Mouse (Mus musculus) kidney, embryonic 16.5 days (tissue): ENCODE results near the gene Mpc2. TPM values are rescaled to one million over a fixed set of nuclear protein-coding genes. Genes with fewer than 3 reads are reported as not detected.
A peak's percentile ranks its signal among the peaks of the same experiment; 100 is the strongest.

Source experiments
- ATAC-seq: fragments of 200-750 bp; cut with Nextera tagmentation; 2 replicates; pipeline ENCODE4 v1.8.0; 2017; ENCODE audit warnings: moderate TSS enrichment; ENCODE audit not compliant: low FRiP score, low TSS enrichment
- H3K27ac ChIP-seq: fragments of 300-500 bp; sonication (generic); 2 replicates; pipeline ENCODE4 v1.5.1; 2014; ENCODE audit warnings: low read length
- H3K27me3 ChIP-seq: fragments of 300-500 bp; sonication (generic); 2 replicates; pipeline ENCODE4 v1.6.1; 2014; ENCODE audit warnings: low read length, control low read depth, mixed read lengths; ENCODE audit not compliant: insufficient read depth
- H3K36me3 ChIP-seq: fragments of 300-500 bp; sonication (generic); 2 replicates; pipeline ENCODE4 v1.6.1; 2014; ENCODE audit warnings: low read length, control low read depth, mixed read lengths; ENCODE audit not compliant: insufficient read depth
- H3K4me1 ChIP-seq: fragments of 300-500 bp; sonication (generic); 2 replicates; pipeline ENCODE4 v1.6.1; 2014; ENCODE audit warnings: low read length, control low read depth, mixed read lengths; ENCODE audit not compliant: insufficient read depth
- H3K4me2 ChIP-seq: fragments of 300-500 bp; sonication (generic); replicated peaks from 2 replicates; pipeline ENCODE4 v1.6.1; 2014; ENCODE audit warnings: low read depth, low read length
- H3K4me3 ChIP-seq: fragments of 300-500 bp; sonication (generic); 2 replicates; pipeline ENCODE4 v1.5.1; 2014; ENCODE audit warnings: mild to moderate bottlenecking, low read length
- H3K9ac ChIP-seq: fragments of 300-500 bp; sonication (generic); replicated peaks from 2 replicates; pipeline ENCODE4 v1.6.1; 2014; ENCODE audit warnings: low read length
- H3K9me3 ChIP-seq: fragments of 300-500 bp; sonication (generic); 2 replicates; pipeline ENCODE4 v1.6.1; 2016; ENCODE audit warnings: low read length, control low read depth
- WGBS: fragments of 180-500 bp; shearing (Covaris S2); extraction: QIAGEN DNeasy Blood & Tissue Kit; methylation state at CpG from one replicate; pipeline ENCODE4 v1.1.7; 2014; 5-methylcytosine and 5-hydroxymethylcytosine counted together
- polyA plus RNA-seq: library from polyadenylated mRNA; unstranded; fragments of >200 nt; fragmentation: Nextera tagmentation; extraction: Ambion mirVana; gene quantifications from 2 replicates; pipeline ENCODE4 v1.2.1, GENCODE M21; 2015

Mpc2 gene
- 309 and 320 TPM in 2 replicates for polyA plus RNA-seq

DNA sequence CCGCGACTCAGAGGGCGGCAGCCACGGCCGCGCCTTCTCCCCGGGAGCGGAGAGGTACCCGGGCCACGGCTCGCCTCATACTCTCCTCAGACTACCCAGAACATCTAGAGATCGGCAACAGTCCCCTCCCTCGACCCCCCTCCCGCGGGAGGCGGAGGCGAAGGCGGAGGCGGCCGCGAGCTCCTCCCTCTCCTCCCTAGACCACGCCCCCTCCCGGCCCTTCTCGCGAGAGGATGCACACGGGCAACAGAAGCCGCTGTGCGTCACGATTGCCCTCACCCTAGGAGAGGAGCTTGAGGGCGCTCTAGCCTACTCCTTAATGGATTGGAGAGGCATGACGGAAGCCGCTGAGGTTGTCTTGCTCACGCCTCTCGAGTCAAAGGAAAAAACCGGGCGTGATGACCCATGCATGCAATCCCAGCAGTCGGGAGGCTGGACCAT is at the start of gene Mpc2, which contains the start of gene Dcaf6:
Gene Mpc2 (plus strand): TSS at position 278 of the 441 bp plus-strand sequence.
Gene Dcaf6 (minus strand): TSS at position 116 of the 441 bp plus-strand sequence.
- ATAC-seq = peak; percentile 94
- H3K9me3 ChIP-seq = no peaks in the 10 kb centered on the region
- no peaks in the 10 kb centered on the region for H3K27me3 ChIP-seq
- H3K9ac ChIP-seq = peak within 1 kb of the TSS; percentile 93
- WGBS = under 1% methylated on average over 34 of the region's 37 CpGs
- peak within 1 kb of the TSS; percentile 89 for H3K4me3 ChIP-seq
- H3K27ac ChIP-seq = peak within 1 kb of the TSS; percentile 99
- H3K4me2 ChIP-seq = peak within 1 kb of the TSS; percentile 87
- peaks cover 18% of the 10 kb centered on the region for H3K4me1 ChIP-seq
- H3K36me3 ChIP-seq = no peaks in the 10 kb centered on the region

DNA sequence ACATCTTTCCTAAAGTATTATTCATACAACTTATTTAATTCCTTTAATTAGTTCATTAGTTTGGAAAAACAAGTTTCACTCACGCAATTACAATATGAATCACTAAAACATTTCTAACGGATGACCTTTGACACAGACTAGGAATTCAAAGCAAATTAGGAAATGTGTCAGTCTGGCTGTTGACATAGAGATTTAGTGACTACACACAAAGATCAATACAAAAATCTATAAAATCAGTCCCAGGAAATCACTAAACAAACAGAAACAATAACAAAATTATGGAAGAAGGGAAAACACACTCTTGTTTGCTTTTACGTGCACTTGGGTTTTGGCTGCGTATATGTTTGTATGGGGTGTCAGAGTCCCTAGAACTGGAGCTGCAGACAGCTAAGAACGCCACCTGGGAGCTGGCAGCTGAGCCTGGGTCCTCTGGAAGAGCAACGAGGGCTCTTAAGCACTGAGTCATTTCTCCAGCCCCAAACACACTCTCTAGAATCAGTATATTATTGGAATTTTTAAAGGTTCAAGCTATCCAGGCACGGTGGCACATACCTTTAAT is 39.0 kb upstream of the Mpc2 start:
- H3K9me3 ChIP-seq = no peaks in the 10 kb centered on the region
- H3K4me1 ChIP-seq = no peaks in the 10 kb centered on the region
- no peak overlapping the region for H3K4me2 ChIP-seq
- no peaks in the 10 kb centered on the region for H3K27me3 ChIP-seq
- no peak overlapping the region for H3K4me3 ChIP-seq
- H3K27ac ChIP-seq = no peak overlapping the region
- no peak for ATAC-seq
- H3K9ac ChIP-seq = no peak overlapping the region
- H3K36me3 ChIP-seq = no peaks in the 10 kb centered on the region
- 75% methylated on average over 7 of the region's 7 CpGs for WGBS

DNA sequence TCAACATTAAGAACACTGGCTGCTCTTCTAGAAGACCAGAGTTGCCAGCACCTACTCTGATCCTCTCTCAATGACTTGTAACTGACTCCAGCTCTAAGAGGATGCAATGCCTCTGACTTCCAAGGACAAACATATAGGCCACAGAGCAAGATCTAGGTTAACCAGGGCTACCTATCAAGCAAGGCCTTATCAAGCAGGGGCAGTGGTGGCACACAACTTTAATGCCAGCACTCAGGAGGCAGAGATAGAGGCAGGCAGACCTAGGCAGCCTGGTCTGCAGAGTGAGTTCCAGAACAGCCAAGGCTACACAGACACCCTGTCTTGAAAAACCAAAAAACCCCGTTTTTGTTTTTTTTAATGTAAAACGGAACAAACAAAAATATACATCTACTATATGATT is 34.2 kb upstream of the Mpc2 start:
- no peak overlapping the region for H3K9ac ChIP-seq
- H3K4me1 ChIP-seq = no peaks in the 10 kb centered on the region
- WGBS = 94% methylated on average over 2 of the region's 2 CpGs
- H3K9me3 ChIP-seq = no peaks in the 10 kb centered on the region
- H3K4me3 ChIP-seq = no peak overlapping the region
- H3K4me2 ChIP-seq = no peak overlapping the region
- ATAC-seq = no peak
- H3K27me3 ChIP-seq = no peaks in the 10 kb centered on the region
- no peaks in the 10 kb centered on the region for H3K36me3 ChIP-seq
- H3K27ac ChIP-seq = no peak overlapping the region

DNA sequence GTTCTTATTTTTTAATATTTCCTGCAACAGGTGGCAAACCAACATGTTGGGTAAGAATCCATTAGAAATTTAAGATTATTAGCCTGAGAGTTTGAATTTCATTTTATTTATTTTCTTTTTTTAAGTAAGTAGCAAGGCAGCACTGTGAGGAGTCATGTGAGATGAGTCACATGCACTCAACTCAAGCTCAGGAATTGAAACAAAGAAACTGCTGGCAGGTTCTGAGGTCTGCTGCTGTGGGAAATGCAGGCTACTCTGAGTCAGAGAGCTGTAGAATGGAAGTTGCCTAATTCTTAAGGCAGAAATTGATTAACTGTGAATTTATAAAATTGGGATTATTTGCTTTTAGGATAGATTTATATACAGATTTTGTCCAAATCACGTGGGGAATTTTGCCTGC is 27.6 kb upstream of the Mpc2 start:
- 90% methylated on average over 1 of the region's 1 CpGs for WGBS
- ATAC-seq = no peak
- Histone ChIP-seq H3K27ac (no peak overlapping the region), H3K4me2 (no peak overlapping the region), H3K9ac (no peak overlapping the region), H3K9me3 (peaks cover 11% of the 10 kb centered on the region; the same call in 1 of the 2 replicates), H3K36me3 (0 out of 2 replicates have a peak, but pooled peaks cover 3% of the 10 kb centered on the region), H3K27me3 (no peaks in the 10 kb centered on the region), H3K4me1 (no peaks in the 10 kb centered on the region), H3K4me3 (no peak overlapping the region)

DNA sequence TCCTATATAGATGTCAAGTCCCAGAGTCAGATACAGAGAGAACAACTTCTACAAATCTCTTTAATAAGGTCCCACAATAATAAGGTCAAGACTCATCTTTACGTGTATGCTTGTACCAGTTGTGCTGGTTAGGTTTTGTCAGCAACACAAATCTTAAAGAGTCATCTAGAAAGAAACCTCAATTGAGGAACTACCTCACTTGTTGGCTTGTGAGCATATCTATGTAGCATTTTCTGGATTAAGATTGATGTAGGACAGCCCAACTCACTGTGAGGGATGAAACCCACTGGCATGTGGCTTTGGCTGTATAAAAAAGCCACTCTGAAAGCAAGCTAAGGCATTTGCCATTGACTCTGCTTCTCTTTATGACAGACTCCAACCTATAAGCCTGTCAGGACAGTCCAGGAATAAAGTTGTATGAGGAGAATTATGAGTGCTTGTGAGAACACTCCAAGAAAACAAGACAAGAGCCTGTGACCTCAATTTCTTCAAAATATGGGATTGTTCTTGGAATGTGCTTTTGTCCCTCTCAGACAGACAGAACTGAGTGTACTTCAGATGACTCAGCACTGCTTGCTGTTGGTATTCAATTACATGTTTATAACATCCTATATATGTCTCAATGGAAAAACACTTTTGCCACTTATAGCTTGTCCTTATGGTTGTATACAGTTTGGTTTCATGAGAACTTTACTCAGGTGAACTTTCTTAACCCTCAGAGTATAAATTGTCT is 22.0 kb upstream of the Mpc2 start:
- no peak for ATAC-seq
- 95% methylated on average over 1 of the region's 1 CpGs for WGBS
- H3K9ac ChIP-seq = no peak overlapping the region
- H3K4me1 ChIP-seq = no peaks in the 10 kb centered on the region
- H3K4me2 ChIP-seq = no peak overlapping the region
- 0 out of 2 replicates have a peak, but pooled peaks cover 3% of the 10 kb centered on the region for H3K36me3 ChIP-seq
- no peak overlapping the region for H3K27ac ChIP-seq
- peaks cover 11% of the 10 kb centered on the region; the same call in 1 of the 2 replicates for H3K9me3 ChIP-seq
- no peaks in the 10 kb centered on the region for H3K27me3 ChIP-seq
- H3K4me3 ChIP-seq = no peak overlapping the region

DNA sequence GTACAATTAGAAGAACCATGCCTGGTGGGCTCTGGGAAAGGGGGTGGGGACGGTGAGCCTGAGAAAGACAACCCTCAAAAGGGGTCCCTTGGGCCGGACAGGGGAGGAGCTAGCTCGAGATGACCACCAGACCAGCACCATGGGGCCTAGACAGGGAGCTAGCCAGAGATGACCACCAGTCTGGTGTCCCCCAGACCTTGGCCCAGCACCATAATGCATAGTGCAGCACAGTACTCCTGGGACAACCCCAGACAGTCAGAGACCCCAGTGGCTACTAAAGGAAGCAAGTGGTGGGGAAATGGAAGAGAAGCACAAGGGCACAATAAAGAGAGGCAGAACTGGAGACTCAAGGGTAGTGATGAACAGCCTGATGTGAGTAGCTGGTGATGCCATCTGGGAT is 19.6 kb upstream of the Mpc2 start:
- Histone ChIP-seq H3K4me1 (no peaks in the 10 kb centered on the region), H3K4me2 (no peak overlapping the region), H3K4me3 (no peak overlapping the region), H3K9ac (no peak overlapping the region), H3K9me3 (peaks cover 7% of the 10 kb centered on the region; the same call in 1 of the 2 replicates), H3K36me3 (no peaks in the 10 kb centered on the region), H3K27me3 (no peaks in the 10 kb centered on the region), H3K27ac (no peak overlapping the region)
- ATAC-seq = no peak
- WGBS = 69% methylated on average over 3 of the region's 3 CpGs

DNA sequence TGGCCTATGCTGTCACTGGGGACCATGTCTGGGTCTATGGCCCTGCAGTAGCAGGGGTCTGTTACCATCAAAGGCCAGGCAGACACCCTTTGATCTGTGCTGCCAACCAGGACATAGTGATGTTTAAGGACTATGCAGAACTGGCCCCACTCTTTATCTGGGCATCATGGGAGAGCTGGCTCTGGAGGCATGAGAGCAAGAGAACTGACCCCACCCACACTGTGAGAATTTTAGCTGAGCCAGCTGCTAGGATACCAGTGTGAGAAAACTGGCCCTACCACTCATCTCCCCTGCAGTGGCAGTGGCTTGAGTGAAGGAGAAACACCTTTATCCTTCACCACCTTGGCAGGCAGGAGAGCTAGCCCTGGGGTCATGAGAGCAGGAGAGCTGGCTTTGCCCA is 19.2 kb upstream of the Mpc2 start:
- H3K9ac ChIP-seq = no peak overlapping the region
- H3K4me1 ChIP-seq = no peaks in the 10 kb centered on the region
- H3K4me2 ChIP-seq = no peak overlapping the region
- H3K4me3 ChIP-seq = no peak overlapping the region
- no peak for ATAC-seq
- no peaks in the 10 kb centered on the region for H3K27me3 ChIP-seq
- H3K27ac ChIP-seq = no peak overlapping the region
- peaks cover 6% of the 10 kb centered on the region; the same call in 1 of the 2 replicates for H3K9me3 ChIP-seq
- H3K36me3 ChIP-seq = no peaks in the 10 kb centered on the region

DNA sequence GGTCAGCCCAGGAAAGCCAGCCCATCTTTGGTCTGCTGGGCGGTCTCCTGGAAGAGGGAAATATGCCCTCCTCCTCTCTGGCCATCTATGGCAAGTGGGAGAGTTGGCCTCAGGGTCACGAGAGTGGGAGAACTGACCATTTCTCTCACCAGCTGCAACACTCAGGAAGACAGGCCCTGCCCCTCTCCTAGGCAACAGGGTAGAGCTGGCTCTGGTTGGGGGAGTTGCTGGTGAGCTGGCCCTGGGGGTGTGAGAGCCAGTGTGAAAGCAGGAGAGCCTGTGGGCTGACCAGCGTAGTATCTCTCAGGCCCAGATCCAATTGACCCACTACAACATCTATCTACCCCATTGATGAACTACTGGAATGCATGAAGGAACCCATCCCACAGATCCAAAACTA is 18.7 kb upstream of the Mpc2 start:
- 62% methylated on average over 3 of the region's 3 CpGs for WGBS
- H3K36me3 ChIP-seq = no peaks in the 10 kb centered on the region
- no peaks in the 10 kb centered on the region for H3K4me1 ChIP-seq
- H3K4me3 ChIP-seq = no peak overlapping the region
- H3K9me3 ChIP-seq = peaks cover under 1% of the 10 kb centered on the region; the same call in 1 of the 2 replicates
- H3K9ac ChIP-seq = no peak overlapping the region
- ATAC-seq = peak; percentile 73
- H3K27ac ChIP-seq = no peak overlapping the region
- no peaks in the 10 kb centered on the region for H3K27me3 ChIP-seq
- H3K4me2 ChIP-seq = no peak overlapping the region

DNA sequence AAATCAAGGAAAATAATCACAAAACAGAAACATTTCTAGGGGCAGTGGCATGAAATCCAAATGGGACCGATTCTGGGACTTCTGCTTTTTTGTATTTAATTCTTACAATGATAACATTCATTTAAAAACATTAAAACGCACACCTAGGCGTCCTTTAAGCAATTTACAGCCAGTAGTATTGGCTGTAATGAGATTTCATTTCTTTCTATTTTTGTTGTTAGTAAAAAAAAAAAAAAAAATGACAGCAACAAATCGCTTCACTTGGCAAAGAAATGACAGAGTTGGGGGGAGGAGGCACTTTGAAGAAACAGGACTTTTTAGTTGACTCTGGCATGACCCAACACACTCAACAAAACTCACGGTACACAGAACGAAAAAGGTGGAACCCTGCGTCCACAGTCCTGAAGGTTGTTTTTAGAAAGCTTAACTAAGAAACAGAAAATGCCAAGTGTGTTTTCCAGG is 1.4 kb upstream of the Mpc2 start:
- no peaks in the 10 kb centered on the region for H3K36me3 ChIP-seq
- peak overlapping the region; percentile 99 for H3K27ac ChIP-seq

More for the DNA sequence above, 1.4 kb upstream of the Mpc2 start:
- Histone ChIP-seq H3K4me1 (peaks cover 18% of the 10 kb centered on the region), H3K4me3 (peak overlapping the region; percentile 89), H3K9me3 (peaks cover 5% of the 10 kb centered on the region; the same call in 1 of the 2 replicates), H3K27me3 (no peaks in the 10 kb centered on the region), H3K4me2 (peak overlapping the region; percentile 82), H3K9ac (peak overlapping the region; percentile 93)
- 16% methylated on average over 7 of the region's 7 CpGs for WGBS
- ATAC-seq = no peak
